In the genomic region with DNA sequence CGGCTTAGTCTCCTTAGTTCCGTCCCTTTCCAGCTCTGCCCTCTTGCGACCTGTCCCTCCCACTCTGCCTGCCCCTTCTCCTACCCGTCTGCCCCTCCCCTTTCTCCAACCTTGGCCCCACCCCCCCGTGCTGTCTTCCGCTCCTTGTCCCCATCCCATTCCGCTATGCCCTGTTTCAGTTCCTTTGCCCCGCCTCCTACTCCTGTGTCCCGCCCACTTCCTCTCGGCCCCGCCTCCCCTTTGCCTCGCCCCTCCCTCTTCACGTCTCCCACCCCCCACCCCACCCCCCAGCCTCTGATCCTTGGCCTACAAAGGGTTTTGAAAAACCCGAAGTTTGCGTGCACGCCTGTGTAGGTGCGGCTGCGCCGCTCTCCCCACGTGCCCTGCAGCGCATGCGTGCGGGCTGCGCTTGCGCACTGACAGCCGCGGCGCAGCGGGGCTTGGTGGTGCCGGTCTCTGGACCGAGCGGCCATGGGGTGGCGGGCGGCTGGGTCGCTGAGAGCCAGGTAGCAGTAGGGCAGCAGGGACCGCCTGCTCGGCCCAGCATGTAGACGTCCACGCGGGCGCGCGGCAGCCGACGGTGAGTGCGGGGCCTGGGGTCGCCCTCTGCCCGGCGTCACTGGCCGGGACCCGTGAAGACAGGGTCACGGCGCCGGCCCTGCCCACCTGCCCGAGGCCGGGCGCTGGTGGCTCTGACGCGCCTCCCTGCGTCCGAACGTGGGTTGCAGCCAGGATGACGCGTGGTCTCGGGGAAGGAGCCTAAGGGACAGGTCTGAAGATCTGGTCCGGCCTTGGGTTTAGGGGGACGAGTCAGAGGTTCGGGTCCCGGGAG, we compare ENCODE assay signal across 8 mouse cellular contexts. TPM values are rescaled to one million over a fixed set of nuclear protein-coding genes. Genes with fewer than 3 reads are reported as not detected.
DNase-seq lines count a peak whose midpoint lies in the region; ATAC-seq lines count a peak whose summit lies in the region.

No protein-coding gene starts in this region.

- H3K27ac ChIP-seq in forebrain, embryonic 14.5 days (ENCODE audit: low read depth, low read length), result peak overlapping the region; percentile 90
- peak overlapping the region; percentile 93 for H3K27ac ChIP-seq in neural tube, embryonic 15.5 days (replicated peaks)

- H3K9ac ChIP-seq in forebrain, embryonic 14.5 days (ENCODE audit: low read length), result peak overlapping the region; percentile 88
- H3K9ac ChIP-seq in neural tube, embryonic 15.5 days (replicated peaks), result peak overlapping the region; percentile 90

- intact Hi-C loops in heart, postnatal 14 days (cut with DNase I), result loop anchor here (2.0 to 5.0 kb wide), 2 partner anchors 51 to 73 kb away; partner anchors contain the start of gene Gnb1

- under 1% methylated on average over 67 of the region's 69 CpGs for WGBS in forebrain, embryonic 14.5 days
- WGBS in neural tube, embryonic 15.5 days, result under 1% methylated on average over 68 of the region's 69 CpGs

- peak overlapping the region; percentile 87 for H3K4me2 ChIP-seq in forebrain, embryonic 14.5 days (ENCODE audit: low read length)
- peak overlapping the region; percentile 89 for H3K4me2 ChIP-seq in neural tube, embryonic 15.5 days

- peak; percentile 96 for ATAC-seq in forebrain, embryonic 14.5 days
- ATAC-seq in neural tube, embryonic 15.5 days (ENCODE audit: low FRiP score), result peak; percentile 95

- H3K36me3 ChIP-seq in forebrain, embryonic 14.5 days (ENCODE audit: control insufficient read depth, insufficient read depth, low read length), result peaks cover 30% of the 10 kb centered on the region
- peaks cover 25% of the 10 kb centered on the region for H3K36me3 ChIP-seq in neural tube, embryonic 15.5 days

- H3K4me1 ChIP-seq in forebrain, embryonic 14.5 days (ENCODE audit: control insufficient read depth, insufficient read depth, low read length), result peaks cover 18% of the 10 kb centered on the region
- peaks cover 41% of the 10 kb centered on the region for H3K4me1 ChIP-seq in neural tube, embryonic 15.5 days

- no peaks in the 10 kb centered on the region for H3K27me3 ChIP-seq in forebrain, embryonic 14.5 days (replicated peaks; ENCODE audit: control insufficient read depth, insufficient read depth, low read length)
- no peaks in the 10 kb centered on the region for H3K27me3 ChIP-seq in neural tube, embryonic 15.5 days (replicated peaks)

- H3K4me3 ChIP-seq in forebrain, embryonic 14.5 days (ENCODE audit: low read depth, low read length), result peak overlapping the region; percentile 82
- peak overlapping the region; percentile 98 for H3K4me3 ChIP-seq in neural tube, embryonic 15.5 days (replicated peaks)

- peak; percentile 99 for DNase-seq in ES-CJ7 (ENCODE audit: low read depth, low spot score)
- peak; percentile 94 for DNase-seq in cerebellum, adult 11 months
- peak; percentile 98 for DNase-seq in forebrain, embryonic 14.5 days (ENCODE audit: low spot score)
- peak; percentile 95 to 97 for DNase-seq in heart, postnatal 14 days
- peak; percentile 93 for DNase-seq in layer of hippocampus, adult 11-12 months (ENCODE audit: low spot score)
- DNase-seq in lung, adult 18-20 months, result peak; percentile 97 to 98
- peak; percentile 96 for DNase-seq in testis, postnatal 14 days (ENCODE audit: low spot score)

- no peaks in the 10 kb centered on the region for H3K9me3 ChIP-seq in forebrain, embryonic 14.5 days (replicated peaks; ENCODE audit: control insufficient read depth, low read length)
- no peaks in the 10 kb centered on the region for H3K9me3 ChIP-seq in neural tube, embryonic 15.5 days (replicated peaks)

RNA-seq across cellular contexts. Expression of gene Nadk, which starts 1.4 kb away (rescaled TPM):
- polyA plus RNA-seq in forebrain, embryonic 14.5 days (2014; fragmentation: Nextera tagmentation; extraction: Ambion mirVana), result 106 and 120 TPM in 2 replicates
- total RNA-seq in heart, postnatal 14 days (2021), result 10 to 100 TPM; 36.6 to 36.7 TPM
- polyA plus RNA-seq in neural tube, embryonic 15.5 days (2015; fragmentation: Nextera tagmentation; extraction: Ambion mirVana), result 75.0 and 81.5 TPM in 2 replicates

RNA-seq across cellular contexts. Expression of gene Slc35e2, which starts 37.6 kb away (rescaled TPM):
- 10.9 and 12.1 TPM in 2 replicates for polyA plus RNA-seq in forebrain, embryonic 14.5 days (2014; fragmentation: Nextera tagmentation; extraction: Ambion mirVana)
- 10 to 100 TPM; 11.2 to 11.4 TPM for total RNA-seq in heart, postnatal 14 days (2021)
- 14.1 and 14.4 TPM in 2 replicates for polyA plus RNA-seq in neural tube, embryonic 15.5 days (2015; fragmentation: Nextera tagmentation; extraction: Ambion mirVana)

Comparison
In these comparisons a context has a peak if more than half of its experiments do, and no peak if none do; other contexts are left out.
1. Peak in every context shown above with its lines: DNase-seq, ATAC-seq, H3K4me3 ChIP-seq and H3K27ac ChIP-seq.